Mouse (Mus musculus): Measurements from ENCODE around the gene Cldn13.

The Cldn13 gene

GRCm38 (mm10) chr5:134915311-134915710 is at the start of gene Cldn13:
Cldn13 (minus strand) TSS chr5:134915526.
- no peak for TF ChIP-seq GATA4 (IDR thresholded peaks at IDR 0.05; ENCODE audit: insufficient replicate concordance, low read length)

- TF ChIP-seq GATA4 (IDR thresholded peaks at IDR 0.05; ENCODE audit: insufficient replicate concordance, low read length), result no peak
These were observed 48.2 kb upstream of the Cldn13 start for GRCm38 (mm10) chr5:134963546-134963945.

- no peak for TF ChIP-seq GATA4 (IDR thresholded peaks at IDR 0.05; ENCODE audit: insufficient replicate concordance, low read length)
These were observed 46.2 kb upstream of the Cldn13 start for GRCm38 (mm10) chr5:134961519-134961918.

GRCm38 (mm10) chr5:134960430-134960829 is 45.1 kb upstream of the Cldn13 start:
- no peak for TF ChIP-seq GATA4 (IDR thresholded peaks at IDR 0.05; ENCODE audit: insufficient replicate concordance, low read length)

GRCm38 (mm10) chr5:134959114-134959513 is 43.8 kb upstream of the Cldn13 start:
- TF ChIP-seq GATA4 (IDR thresholded peaks at IDR 0.05; ENCODE audit: insufficient replicate concordance, low read length), result no peak

GRCm38 (mm10) chr5:134955491-134955890 is 40.2 kb upstream of the Cldn13 start:
- no peak for TF ChIP-seq GATA4 (IDR thresholded peaks at IDR 0.05; ENCODE audit: insufficient replicate concordance, low read length)

- TF ChIP-seq GATA4 (IDR thresholded peaks at IDR 0.05; ENCODE audit: insufficient replicate concordance, low read length), result no peak
These were observed 35.9 kb upstream of the Cldn13 start for GRCm38 (mm10) chr5:134951053-134951884.

GRCm38 (mm10) chr5:134948085-134948439 is 32.7 kb upstream of the Cldn13 start:
- TF ChIP-seq GATA4 (IDR thresholded peaks at IDR 0.05; ENCODE audit: insufficient replicate concordance, low read length), result no peak

- no peak for TF ChIP-seq GATA4 (IDR thresholded peaks at IDR 0.05; ENCODE audit: insufficient replicate concordance, low read length)
These were observed 32.2 kb upstream of the Cldn13 start for GRCm38 (mm10) chr5:134947420-134948084.

- no peak for TF ChIP-seq GATA4 (IDR thresholded peaks at IDR 0.05; ENCODE audit: insufficient replicate concordance, low read length)
These were observed 31.5 kb upstream of the Cldn13 start, which contains the start of gene Cldn4 for GRCm38 (mm10) chr5:134946857-134947255. Cldn4 (minus strand) TSS chr5:134946934.

- TF ChIP-seq GATA4 (IDR thresholded peaks at IDR 0.05; ENCODE audit: insufficient replicate concordance, low read length), result no peak
These were observed 30.9 kb upstream of the Cldn13 start for GRCm38 (mm10) chr5:134946063-134946856.

GRCm38 (mm10) chr5:134945266-134945959 is 30.1 kb upstream of the Cldn13 start:
- no peak for TF ChIP-seq GATA4 (IDR thresholded peaks at IDR 0.05; ENCODE audit: insufficient replicate concordance, low read length)

GRCm38 (mm10) chr5:134944179-134944578 is 28.9 kb upstream of the Cldn13 start:
- no peak for TF ChIP-seq GATA4 (IDR thresholded peaks at IDR 0.05; ENCODE audit: insufficient replicate concordance, low read length)

GRCm38 (mm10) chr5:134942740-134943139 is 27.4 kb upstream of the Cldn13 start:
- no peak for TF ChIP-seq GATA4 (IDR thresholded peaks at IDR 0.05; ENCODE audit: insufficient replicate concordance, low read length)

All from liver, adult (tissue).